Mouse (Mus musculus): ENCODE data around the gene Mrpl36. TPM values are rescaled to one million over a fixed set of nuclear protein-coding genes. Genes with fewer than 3 reads are reported as not detected.

Gene Mrpl36
- polyA plus RNA-seq, 1 experiment from 2014 or later, result 160 TPM

DNA sequence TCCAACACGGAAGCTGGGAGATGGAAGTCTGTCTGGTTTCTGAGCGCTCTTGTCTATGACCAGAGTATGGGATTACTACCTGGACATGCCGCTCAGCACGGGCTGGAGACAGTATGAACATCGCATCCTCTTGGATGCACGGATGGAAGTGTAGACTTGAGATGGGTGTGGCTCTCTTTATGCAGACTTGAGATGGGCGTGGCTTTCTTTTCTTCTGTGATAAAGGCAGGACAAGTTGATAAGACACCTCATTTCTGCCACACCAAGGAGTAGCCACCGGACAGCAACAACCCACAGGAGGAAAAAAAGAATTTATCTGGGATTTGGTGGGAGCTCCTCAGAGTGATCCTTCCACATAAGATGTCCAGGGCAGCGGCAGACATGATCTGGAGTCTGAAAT is 22.4 kb downstream of the Mrpl36 start:
- no peak overlapping the region for H3K4me2 ChIP-seq (replicated peaks)
- no peaks in the 10 kb centered on the region for H3K36me3 ChIP-seq
- H3K4me3 ChIP-seq (replicated peaks), result no peak overlapping the region
- no peaks in the 10 kb centered on the region for H3K9me3 ChIP-seq
- no peak for ATAC-seq
- H3K4me1 ChIP-seq (replicated peaks), result no peaks in the 10 kb centered on the region; the same call in 1 of the 2 replicates
- H3K27me3 ChIP-seq (replicated peaks), result no peaks in the 10 kb centered on the region
- H3K9ac ChIP-seq, result no peak overlapping the region
- H3K27ac ChIP-seq, result no peak overlapping the region
- WGBS, result 80% methylated on average over 9 of the region's 9 CpGs

GRCm38 (mm10) chr13:73351910-73352309 is 23.6 kb downstream of the Mrpl36 start:
- Histone ChIP-seq H3K36me3 (no peaks in the 10 kb centered on the region), H3K27ac (no peak overlapping the region), H3K4me1 (replicated peaks) (no peaks in the 10 kb centered on the region; the same call in 1 of the 2 replicates), H3K9me3 (no peaks in the 10 kb centered on the region), H3K4me3 (replicated peaks) (no peak overlapping the region), H3K9ac (no peak overlapping the region), H3K27me3 (replicated peaks) (no peaks in the 10 kb centered on the region), H3K4me2 (replicated peaks) (no peak overlapping the region)
- WGBS, result 58% methylated on average over 3 of the region's 3 CpGs
- ATAC-seq, result no peak

GRCm38 (mm10) chr13:73352491-73352890 is 24.2 kb downstream of the Mrpl36 start:
- Histone ChIP-seq H3K9me3 (no peaks in the 10 kb centered on the region), H3K4me2 (replicated peaks) (no peak overlapping the region), H3K4me1 (replicated peaks) (no peaks in the 10 kb centered on the region; the same call in 1 of the 2 replicates), H3K4me3 (replicated peaks) (no peak overlapping the region), H3K27me3 (replicated peaks) (no peaks in the 10 kb centered on the region), H3K9ac (no peak overlapping the region), H3K27ac (no peak overlapping the region), H3K36me3 (no peaks in the 10 kb centered on the region)
- ATAC-seq, result no peak

- no peak overlapping the region for H3K9ac ChIP-seq
- H3K27ac ChIP-seq, result no peak overlapping the region
- H3K9me3 ChIP-seq, result no peaks in the 10 kb centered on the region
- H3K4me1 ChIP-seq (replicated peaks), result no peaks in the 10 kb centered on the region
- H3K4me3 ChIP-seq (replicated peaks), result no peak overlapping the region
- WGBS, result 79% methylated on average over 3 of the region's 3 CpGs
- no peaks in the 10 kb centered on the region for H3K36me3 ChIP-seq
- H3K27me3 ChIP-seq (replicated peaks), result no peaks in the 10 kb centered on the region
- no peak overlapping the region for H3K4me2 ChIP-seq (replicated peaks)
- no peak for ATAC-seq
These were observed 28.8 kb downstream of the Mrpl36 start for GRCm38 (mm10) chr13:73357106-73357505.

DNA sequence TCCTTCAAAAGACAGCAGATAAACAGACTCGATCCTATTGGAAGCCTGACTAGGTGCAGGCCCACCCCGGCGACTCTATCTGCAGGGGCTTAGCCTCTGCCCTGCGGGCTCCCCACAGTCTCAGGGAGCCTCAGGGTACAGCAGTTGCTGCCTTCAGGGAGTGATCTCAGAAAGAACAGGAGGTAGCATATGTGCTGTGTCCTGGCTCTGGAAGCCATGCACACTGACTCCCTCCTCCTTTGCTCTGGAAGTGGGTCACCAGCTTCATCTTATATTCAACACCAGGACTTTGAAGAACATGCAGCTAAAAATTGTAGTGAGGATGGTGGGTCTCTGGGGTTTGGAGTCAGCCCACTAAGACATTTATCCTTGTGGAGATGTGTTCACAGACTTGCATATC is 45.1 kb downstream of the Mrpl36 start:
- no peaks in the 10 kb centered on the region for H3K9me3 ChIP-seq
- no peak overlapping the region for H3K27ac ChIP-seq
- H3K9ac ChIP-seq, result no peak overlapping the region
- no peaks in the 10 kb centered on the region for H3K27me3 ChIP-seq (replicated peaks)
- no peaks in the 10 kb centered on the region for H3K4me1 ChIP-seq (replicated peaks)
- 70% methylated on average over 4 of the region's 4 CpGs for WGBS
- H3K4me3 ChIP-seq (replicated peaks), result no peak overlapping the region
- ATAC-seq, result no peak
- no peak overlapping the region for H3K4me2 ChIP-seq (replicated peaks)
- H3K36me3 ChIP-seq, result no peaks in the 10 kb centered on the region

GRCm38 (mm10) chr13:73374612-73375011 is 46.3 kb downstream of the Mrpl36 start:
- no peak overlapping the region for H3K4me2 ChIP-seq (replicated peaks)
- H3K27ac ChIP-seq, result no peak overlapping the region
- no peaks in the 10 kb centered on the region for H3K27me3 ChIP-seq (replicated peaks)
- ATAC-seq, result no peak
- no peaks in the 10 kb centered on the region for H3K4me1 ChIP-seq (replicated peaks)
- no peaks in the 10 kb centered on the region for H3K36me3 ChIP-seq
- 77% methylated on average over 2 of the region's 2 CpGs for WGBS
- H3K9me3 ChIP-seq, result no peaks in the 10 kb centered on the region
- H3K9ac ChIP-seq, result no peak overlapping the region
- H3K4me3 ChIP-seq (replicated peaks), result no peak overlapping the region

DNA sequence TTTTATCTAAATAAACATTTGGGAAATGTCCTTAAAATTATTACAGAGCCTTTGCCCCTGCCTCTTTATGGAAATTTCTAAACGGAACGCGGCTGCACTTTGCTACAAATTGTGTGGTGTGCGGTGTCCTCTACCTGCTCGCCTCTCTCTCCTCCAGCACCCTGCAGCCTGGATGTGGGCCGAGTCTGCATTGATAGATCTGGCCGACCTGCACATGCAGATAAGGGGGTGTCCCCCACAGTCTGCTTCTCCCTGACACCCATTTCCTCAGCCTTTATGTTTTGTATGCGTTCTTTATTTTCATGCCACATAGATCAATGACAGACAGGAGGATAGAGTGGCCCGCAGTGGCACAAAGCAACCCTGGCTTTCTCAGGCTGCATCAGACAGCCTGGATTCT is 49.3 kb downstream of the Mrpl36 start:
- Histone ChIP-seq H3K27ac (no peak overlapping the region), H3K4me3 (replicated peaks) (no peak overlapping the region), H3K9ac (no peak overlapping the region), H3K27me3 (replicated peaks) (no peaks in the 10 kb centered on the region), H3K4me2 (replicated peaks) (no peak overlapping the region), H3K9me3 (no peaks in the 10 kb centered on the region), H3K4me1 (replicated peaks) (no peaks in the 10 kb centered on the region), H3K36me3 (no peaks in the 10 kb centered on the region)
- no peak for ATAC-seq
- WGBS, result 80% methylated on average over 9 of the region's 9 CpGs

Other genes with a start within 250 kb of the Mrpl36 start
- 0.26 and 0.47 TPM in 2 replicates for gene Irx4, start 68.0 kb upstream of the Mrpl36 start, polyA plus RNA-seq (2015; fragmentation: Nextera tagmentation; extraction: Ambion mirVana)
- gene Ndufs6, start within 50 bp of the Mrpl36 start, polyA plus RNA-seq (2015; fragmentation: Nextera tagmentation; extraction: Ambion mirVana), result 464 and 509 TPM in 2 replicates
- gene Lpcat1, start 138.7 kb downstream of the Mrpl36 start, polyA plus RNA-seq (2015; fragmentation: Nextera tagmentation; extraction: Ambion mirVana), result 19.8 and 22.5 TPM in 2 replicates
- 0.34 and 0.41 TPM in 2 replicates for gene Slc6a3, start 208.2 kb downstream of the Mrpl36 start, polyA plus RNA-seq (2015; fragmentation: Nextera tagmentation; extraction: Ambion mirVana)